Mouse (Mus musculus): ENCODE data around the gene Tex22. TPM values are rescaled to one million over a fixed set of nuclear protein-coding genes. Genes with fewer than 3 reads are reported as not detected.

Tex22 gene
- polyA plus RNA-seq, 1 experiment from 2014 or later: not detected

DNA sequence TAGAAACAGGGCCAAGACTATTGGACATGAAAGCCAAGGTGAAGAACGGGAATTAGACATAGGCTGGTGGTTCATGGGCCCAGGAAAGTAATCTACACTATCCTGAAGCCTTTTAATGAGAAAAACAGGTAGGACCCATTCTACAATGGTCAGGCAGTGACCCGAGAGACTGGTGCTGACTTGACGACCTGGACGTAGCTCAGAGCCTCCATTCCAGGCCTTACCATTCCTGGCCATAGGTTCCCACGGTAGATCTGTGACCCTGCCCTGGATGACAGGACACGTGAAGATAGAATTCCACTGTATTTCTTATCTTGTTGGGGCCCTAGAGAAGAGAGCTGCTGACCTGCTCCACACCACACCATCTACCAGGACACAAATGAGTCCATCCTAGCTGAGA is 64.0 kb downstream of the Tex22 start:
- no peak for ATAC-seq
- Histone ChIP-seq H3K27ac (ENCODE audit: low read depth, low read length) (no peak overlapping the region), H3K4me1 (ENCODE audit: control insufficient read depth, insufficient read depth, low read depth, low read length) (peaks cover 38% of the 10 kb centered on the region), H3K27me3 (replicated peaks; ENCODE audit: control insufficient read depth, insufficient read depth, low read length) (no peaks in the 10 kb centered on the region), H3K4me3 (ENCODE audit: low read length) (no peak overlapping the region), H3K36me3 (ENCODE audit: control insufficient read depth, insufficient read depth, low read length) (peaks cover 31% of the 10 kb centered on the region), H3K9me3 (ENCODE audit: control insufficient read depth, low read length) (no peaks in the 10 kb centered on the region), H3K9ac (ENCODE audit: low read depth, low read length) (no peak overlapping the region), H3K4me2 (ENCODE audit: low read length) (no peak overlapping the region)
- WGBS: 76% methylated on average over 6 of the region's 6 CpGs

Small RNAs within 50 kb of the gene (microRNA-seq; reads per million reads assigned to microRNA genes)
- not detected for gene Gm44471

Other genes with a start within 250 kb of the Tex22 start
- 31.3 and 36.7 TPM in 2 replicates for gene Cdca4, start 245.1 kb upstream of the Tex22 start, polyA plus RNA-seq (2015; fragmentation: Nextera tagmentation; extraction: Ambion mirVana)
- 0.08 TPM in 1 of 2 replicates, not detected in the other for gene Gpr132, start 206.3 kb upstream of the Tex22 start, polyA plus RNA-seq (2015; fragmentation: Nextera tagmentation; extraction: Ambion mirVana)
- gene Jag2, start 144.7 kb upstream of the Tex22 start, polyA plus RNA-seq (2015; fragmentation: Nextera tagmentation; extraction: Ambion mirVana): 10.7 and 11.1 TPM in 2 replicates
- gene Nudt14, start 132.4 kb upstream of the Tex22 start, polyA plus RNA-seq (2015; fragmentation: Nextera tagmentation; extraction: Ambion mirVana): 54.2 and 57.3 TPM in 2 replicates
- 54.3 and 55.8 TPM in 2 replicates for gene Btbd6, start 98.0 kb upstream of the Tex22 start, polyA plus RNA-seq (2015; fragmentation: Nextera tagmentation; extraction: Ambion mirVana)
- 40.5 and 43.1 TPM in 2 replicates for gene Brf1, start 73.8 kb upstream of the Tex22 start, polyA plus RNA-seq (2015; fragmentation: Nextera tagmentation; extraction: Ambion mirVana)
- gene Pacs2, start 60.0 kb upstream of the Tex22 start, polyA plus RNA-seq (2015; fragmentation: Nextera tagmentation; extraction: Ambion mirVana): 20.4 and 27.8 TPM in 2 replicates
- 13.4 and 14.6 TPM in 2 replicates for gene Mta1, start 23.8 kb downstream of the Tex22 start, polyA plus RNA-seq (2015; fragmentation: Nextera tagmentation; extraction: Ambion mirVana)
- 342 and 346 TPM in 2 replicates for gene Crip2, start 65.7 kb downstream of the Tex22 start, polyA plus RNA-seq (2015; fragmentation: Nextera tagmentation; extraction: Ambion mirVana)
- gene Crip1, start 71.8 kb downstream of the Tex22 start, polyA plus RNA-seq (2015; fragmentation: Nextera tagmentation; extraction: Ambion mirVana): 29.8 and 40.7 TPM in 2 replicates
- 14.5 and 18.3 TPM in 2 replicates for gene Tedc1, start 81.9 kb downstream of the Tex22 start, polyA plus RNA-seq (2015; fragmentation: Nextera tagmentation; extraction: Ambion mirVana)
- gene Tmem121, start 111.4 kb downstream of the Tex22 start, polyA plus RNA-seq (2015; fragmentation: Nextera tagmentation; extraction: Ambion mirVana): 50.8 and 52.2 TPM in 2 replicates